Comparison of ENCODE assay signal across 10 mouse cellular contexts in genomic region chr7:73208479-73208816, GRCm38 (mm10).
DNase-seq lines count a peak whose midpoint lies in the region; ATAC-seq lines count a peak whose summit lies in the region.
"Had no signal": no experiment of that assay in that cellular context is flagged by ENCODE, and none has a peak within 500 bp of the region (broad histone marks: within the 10 kb centered on the region; RNA-seq: fewer than 3 reads in every experiment).

No protein-coding gene starts in this region.

- H3K9me3 ChIP-seq in heart, embryonic 10.5 days: peaks cover 6% of the 10 kb centered on the region; the same call in 1 of the 2 replicates
- H3K9me3 ChIP-seq in embryonic facial prominence, embryonic 10.5 days: peaks cover 5% of the 10 kb centered on the region
- H3K9me3 ChIP-seq in hindbrain, embryonic 11.5 days (ENCODE audit: control insufficient read depth, low read length): no peaks in the 10 kb centered on the region
- peaks cover 4% of the 10 kb centered on the region for H3K9me3 ChIP-seq in midbrain, embryonic 15.5 days

- H3K9ac ChIP-seq in hindbrain, embryonic 11.5 days (ENCODE audit: low read depth, low read length): peak overlapping the region; percentile 49
- no peak overlapping the region for H3K9ac ChIP-seq in midbrain, embryonic 15.5 days

- peak; percentile 14; the same call in 1 of the 2 replicates for ATAC-seq in hindbrain, embryonic 11.5 days (ENCODE audit: low FRiP score)
- peak; percentile 32 for ATAC-seq in midbrain, embryonic 15.5 days (replicated peaks)

- intact Hi-C loops in heart, postnatal 10 days (cut with DNase I): no loop called here

- no peak overlapping the region for H3K4me3 ChIP-seq in heart, embryonic 10.5 days
- no peak overlapping the region; the same call in 1 of the 2 replicates for H3K4me3 ChIP-seq in embryonic facial prominence, embryonic 10.5 days
- H3K4me3 ChIP-seq in hindbrain, embryonic 11.5 days (ENCODE audit: low read depth, low read length): no peak overlapping the region
- H3K4me3 ChIP-seq in midbrain, embryonic 15.5 days: no peak overlapping the region
- H3K4me3 ChIP-seq: erythroblast, embryonic 14.5 days had no signal

- no peaks in the 10 kb centered on the region for H3K36me3 ChIP-seq in heart, embryonic 10.5 days
- H3K36me3 ChIP-seq in embryonic facial prominence, embryonic 10.5 days (replicated peaks): no peaks in the 10 kb centered on the region
- H3K36me3 ChIP-seq in hindbrain, embryonic 11.5 days (ENCODE audit: control insufficient read depth, insufficient read depth, low read length): no peaks in the 10 kb centered on the region
- H3K36me3 ChIP-seq in midbrain, embryonic 15.5 days (replicated peaks): 0 out of 2 replicates have a peak, but pooled peaks cover 4% of the 10 kb centered on the region

- H3K27ac ChIP-seq in heart, embryonic 10.5 days: 0 out of 2 replicates have a peak overlapping the region, but pooled peaks have one; percentile 22
- H3K27ac ChIP-seq in embryonic facial prominence, embryonic 10.5 days (replicated peaks): peak overlapping the region; percentile 89
- peak overlapping the region; percentile 76 for H3K27ac ChIP-seq in hindbrain, embryonic 11.5 days (ENCODE audit: low read depth, low read length)
- H3K27ac ChIP-seq in midbrain, embryonic 15.5 days: peak overlapping the region; percentile 75

- H3K4me1 ChIP-seq in heart, embryonic 10.5 days: peaks cover 10% of the 10 kb centered on the region
- H3K4me1 ChIP-seq in embryonic facial prominence, embryonic 10.5 days: peaks cover 35% of the 10 kb centered on the region
- peaks cover 7% of the 10 kb centered on the region for H3K4me1 ChIP-seq in hindbrain, embryonic 11.5 days (replicated peaks; ENCODE audit: control insufficient read depth, insufficient read depth, low read length)
- peaks cover 33% of the 10 kb centered on the region for H3K4me1 ChIP-seq in midbrain, embryonic 15.5 days

- H3K27me3 ChIP-seq in heart, embryonic 10.5 days (ENCODE audit: insufficient read depth, poor library complexity, severe bottlenecking): no peaks in the 10 kb centered on the region
- H3K27me3 ChIP-seq in embryonic facial prominence, embryonic 10.5 days (replicated peaks; ENCODE audit: low read depth, poor library complexity, severe bottlenecking): no peaks in the 10 kb centered on the region
- no peaks in the 10 kb centered on the region; the same call in 1 of the 2 replicates for H3K27me3 ChIP-seq in hindbrain, embryonic 11.5 days (ENCODE audit: control insufficient read depth, insufficient read depth, low read length)
- H3K27me3 ChIP-seq in midbrain, embryonic 15.5 days (replicated peaks): no peaks in the 10 kb centered on the region

- no peak overlapping the region for H3K4me2 ChIP-seq in hindbrain, embryonic 11.5 days (replicated peaks; ENCODE audit: low read depth, low read length)
- no peak overlapping the region; the same call in 1 of the 2 replicates for H3K4me2 ChIP-seq in midbrain, embryonic 15.5 days

- DNase-seq in heart, embryonic 10.5 days (ENCODE audit: low spot score): no peak
- no peak for DNase-seq in heart, postnatal 10 days
- DNase-seq in embryonic facial prominence, embryonic 10.5 days (ENCODE audit: low spot score): no peak
- no peak for DNase-seq in hindbrain, embryonic 11.5 days (ENCODE audit: low spot score)
- DNase-seq in layer of hippocampus, postnatal 36 days: no peak
- no peak for DNase-seq in layer of hippocampus, postnatal 14 days (ENCODE audit: low spot score in 2 of 2)
- DNase-seq in right cerebral cortex, postnatal 10 days (ENCODE audit: low spot score in 2 of 2): no peak
- DNase-seq: heart, adult 11 months had no signal

- 63% methylated on average over 4 of the region's 4 CpGs for WGBS in heart, embryonic 10.5 days
- WGBS in embryonic facial prominence, embryonic 10.5 days: 54% methylated on average over 4 of the region's 4 CpGs
- WGBS in hindbrain, embryonic 11.5 days: 59% methylated on average over 4 of the region's 4 CpGs
- WGBS in midbrain, embryonic 15.5 days: 33% methylated on average over 4 of the region's 4 CpGs

Comparison
In these comparisons a context has a peak if more than half of its experiments do, and no peak if none do; other contexts are left out.
1. H3K27ac ChIP-seq: peak in every context shown above with its lines; median percentile 89 in embryonic facial prominence, embryonic 10.5 days; 76 in hindbrain, embryonic 11.5 days; 75 in midbrain, embryonic 15.5 days; 22 in heart, embryonic 10.5 days.